Mouse (Mus musculus) hindbrain, postnatal 0 days (tissue): ENCODE measurements around the gene Hagh. TPM values are rescaled to one million over a fixed set of nuclear protein-coding genes. Genes with fewer than 3 reads are reported as not detected.

Experiments
- ATAC-seq: fragments of 200-750 bp; cut with Nextera tagmentation; 2 replicates; pipeline ENCODE4 v1.8.0; 2017; ENCODE audit warnings: mild to moderate bottlenecking, moderate TSS enrichment, moderate library complexity
- DNase-seq: peaks from one replicate; pipeline ENCODE4 v3.0.0-alpha.2; 2015; ENCODE audit warnings: low spot score
- H3K27ac ChIP-seq: fragments of 300-500 bp; sonication (generic); 2 replicates; pipeline ENCODE4 v1.5.1; 2014; ENCODE audit warnings: mild to moderate bottlenecking
- H3K27me3 ChIP-seq: fragments of 300-500 bp; sonication (generic); 2 replicates; pipeline ENCODE4 v1.6.1; 2014; ENCODE audit warnings: low read length, mixed read lengths; ENCODE audit not compliant: insufficient read depth
- H3K36me3 ChIP-seq: fragments of 300-500 bp; sonication (generic); 2 replicates; pipeline ENCODE4 v1.6.1; 2014; ENCODE audit warnings: low read length, mixed read lengths; ENCODE audit not compliant: insufficient read depth
- H3K4me1 ChIP-seq: fragments of 300-500 bp; sonication (generic); 2 replicates; pipeline ENCODE4 v1.6.1; 2014; ENCODE audit warnings: antibody characterized with exemption, low read length, mixed read lengths; ENCODE audit not compliant: insufficient read depth
- H3K4me2 ChIP-seq: fragments of 300-500 bp; sonication (generic); 2 replicates; pipeline ENCODE4 v1.6.1; 2014; ENCODE audit warnings: low read depth, mild to moderate bottlenecking, low read length, moderate library complexity, mixed read lengths
- H3K4me3 ChIP-seq: fragments of 300-500 bp; sonication (generic); 2 replicates; pipeline ENCODE4 v1.5.1; 2014; ENCODE audit warnings: low read length
- H3K9ac ChIP-seq: fragments of 300-500 bp; sonication (generic); replicated peaks from 2 replicates; pipeline ENCODE4 v1.6.1; 2014; ENCODE audit warnings: mild to moderate bottlenecking, low read length, moderate library complexity, mixed read lengths
- H3K9me3 ChIP-seq: fragments of 300-500 bp; sonication (generic); 2 replicates; pipeline ENCODE4 v1.6.1; 2016; ENCODE audit warnings: low read length, mixed read lengths
- CTCF ChIP-seq: IDR thresholded peaks from 2 replicates; pipeline ENCODE4 v1.5.1; 2016; ENCODE audit warnings: antibody characterized with exemption, control low read depth, low read depth
- WGBS: fragments of 180-500 bp; shearing (Covaris S2); extraction: QIAGEN DNeasy Blood & Tissue Kit; methylation state at CpG from one replicate; pipeline ENCODE4 v1.1.7; 2014; 5-methylcytosine and 5-hydroxymethylcytosine counted together
- polyA plus RNA-seq: library from polyadenylated mRNA; unstranded; fragments of >200 nt; fragmentation: Nextera tagmentation; extraction: Ambion mirVana; gene quantifications from 2 replicates; pipeline ENCODE4 v1.2.1, GENCODE M21; 2015
- total RNA-seq: library from RNA; depleted of rRNA; stranded (reverse); fragments of >200 nt; gene quantifications from 2 replicates; pipeline ENCODE4 v1.2.3, GENCODE M21; 2014; rRNA removed

The Hagh gene
- total RNA-seq, result 64.8 and 93.5 TPM in 2 replicates
- polyA plus RNA-seq, result 82.4 and 84.2 TPM in 2 replicates

- Histone ChIP-seq H3K9ac (no peak within 1 kb of the TSS), H3K4me2 (no peak within 1 kb of the TSS), H3K4me1 (no peaks in the 10 kb centered on the region), H3K9me3 (no peaks in the 10 kb centered on the region), H3K4me3 (no peak within 1 kb of the TSS), H3K27me3 (no peaks in the 10 kb centered on the region), H3K36me3 (no peaks in the 10 kb centered on the region), H3K27ac (no peak within 1 kb of the TSS)
- WGBS, result 76% methylated on average over 8 of the region's 8 CpGs
- no peak for ATAC-seq
- no peak for DNase-seq
- TF ChIP-seq CTCF, result no peak
Observed at GRCm38 (mm10) chr17:24839842-24840241, at the start of gene Hagh. Gene Hagh (plus strand): TSS chr17:24840143.

DNA sequence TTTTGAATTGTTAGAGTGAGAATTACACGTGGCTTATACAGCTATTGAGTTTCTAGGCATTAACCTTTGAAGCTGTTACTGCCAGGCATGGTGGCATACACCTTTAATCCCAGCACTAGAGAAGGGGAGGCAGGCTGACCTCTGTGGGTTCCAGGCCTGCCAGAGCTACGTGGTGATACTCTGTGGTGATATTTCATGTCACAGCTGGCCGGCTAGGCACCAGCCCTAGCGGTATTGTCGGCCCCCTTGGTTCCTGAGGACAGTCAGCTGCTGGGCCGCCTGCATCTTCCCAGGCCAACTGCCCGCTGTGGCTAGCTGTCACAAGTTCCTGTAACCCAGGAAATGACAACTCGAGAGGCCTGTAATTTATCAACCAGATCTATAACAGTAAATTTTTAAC is 47.8 kb upstream of the Hagh start:
- no peak overlapping the region for H3K9ac ChIP-seq
- ATAC-seq (no peak), DNase-seq (no peak)
- no peaks in the 10 kb centered on the region for H3K27me3 ChIP-seq
- H3K9me3 ChIP-seq, result no peaks in the 10 kb centered on the region
- H3K4me3 ChIP-seq, result no peak overlapping the region
- no peaks in the 10 kb centered on the region for H3K36me3 ChIP-seq
- no peak for TF ChIP-seq CTCF
- H3K4me1 ChIP-seq, result no peaks in the 10 kb centered on the region
- no peak overlapping the region for H3K4me2 ChIP-seq
- 71% methylated on average over 8 of the region's 8 CpGs for WGBS
- H3K27ac ChIP-seq, result no peak overlapping the region

GRCm38 (mm10) chr17:24794791-24795190 is 45.2 kb upstream of the Hagh start:
- 63% methylated on average over 12 of the region's 12 CpGs for WGBS
- ATAC-seq, result no peak
- Histone ChIP-seq H3K27ac (no peak overlapping the region), H3K4me3 (no peak overlapping the region), H3K9me3 (no peaks in the 10 kb centered on the region), H3K4me2 (no peak overlapping the region), H3K4me1 (no peaks in the 10 kb centered on the region), H3K36me3 (no peaks in the 10 kb centered on the region), H3K9ac (no peak overlapping the region), H3K27me3 (no peaks in the 10 kb centered on the region)
- no peak for TF ChIP-seq CTCF
- DNase-seq, result no peak

DNA sequence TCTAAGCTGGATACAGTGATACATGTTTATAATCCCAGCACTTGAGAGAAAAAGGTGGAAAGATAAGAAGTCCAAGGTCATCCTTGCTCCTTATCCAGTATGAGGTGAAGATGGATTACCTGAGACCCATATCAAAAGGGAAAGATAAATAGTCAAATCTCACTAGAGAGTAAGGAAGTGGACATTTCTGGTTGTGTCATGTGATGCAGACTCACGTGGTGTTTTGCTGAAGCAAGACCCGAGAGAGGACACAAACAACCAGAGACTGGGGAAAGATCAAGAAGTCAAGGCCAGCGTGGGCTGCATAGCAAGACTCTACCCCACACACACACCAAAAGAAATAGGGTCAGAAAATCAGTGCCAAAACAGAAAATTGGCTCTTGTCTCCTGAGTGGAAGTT is 43.0 kb upstream of the Hagh start:
- WGBS, result 70% methylated on average over 3 of the region's 3 CpGs
- Histone ChIP-seq H3K4me1 (no peaks in the 10 kb centered on the region), H3K27ac (no peak overlapping the region), H3K36me3 (no peaks in the 10 kb centered on the region), H3K9me3 (no peaks in the 10 kb centered on the region), H3K4me3 (no peak overlapping the region), H3K9ac (no peak overlapping the region), H3K27me3 (no peaks in the 10 kb centered on the region), H3K4me2 (no peak overlapping the region)
- no peak for ATAC-seq
- no peak for TF ChIP-seq CTCF
- no peak for DNase-seq

DNA sequence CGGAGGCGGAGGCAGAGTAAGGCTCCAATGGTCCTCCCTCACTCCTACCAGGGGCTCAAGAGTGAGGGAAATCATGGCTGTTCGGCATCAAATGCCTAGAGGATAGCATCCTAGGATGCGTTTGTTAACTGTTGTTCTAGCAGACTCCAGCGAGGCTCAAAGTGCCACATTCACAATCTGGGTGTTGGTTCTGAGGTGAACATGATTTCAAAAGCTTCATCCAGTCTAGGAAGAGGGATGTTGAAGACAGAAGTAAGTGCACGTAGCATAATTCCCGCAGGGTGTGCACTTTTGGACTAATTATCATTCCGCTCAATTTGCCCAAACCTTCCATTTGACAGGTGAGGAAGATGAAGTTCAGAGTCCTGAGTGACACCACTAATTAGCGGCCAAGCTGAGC is 41.7 kb upstream of the Hagh start:
- DNase-seq (no peak), ATAC-seq (no peak)
- Histone ChIP-seq H3K36me3 (no peaks in the 10 kb centered on the region), H3K9me3 (no peaks in the 10 kb centered on the region), H3K4me2 (no peak overlapping the region), H3K27ac (no peak overlapping the region), H3K4me1 (no peaks in the 10 kb centered on the region), H3K9ac (no peak overlapping the region), H3K27me3 (0 out of 2 replicates have a peak, but pooled peaks cover 6% of the 10 kb centered on the region), H3K4me3 (no peak overlapping the region)
- 69% methylated on average over 9 of the region's 9 CpGs for whole genome bisulfite sequencing
- no peak for TF ChIP-seq CTCF

GRCm38 (mm10) chr17:24799476-24799875 is 40.5 kb upstream of the Hagh start:
- Histone ChIP-seq H3K27me3 (0 out of 2 replicates have a peak, but pooled peaks cover 7% of the 10 kb centered on the region), H3K4me2 (no peak overlapping the region), H3K4me3 (no peak overlapping the region), H3K27ac (no peak overlapping the region), H3K4me1 (no peaks in the 10 kb centered on the region), H3K9me3 (no peaks in the 10 kb centered on the region), H3K36me3 (no peaks in the 10 kb centered on the region), H3K9ac (no peak overlapping the region)
- ATAC-seq (no peak), DNase-seq (no peak)
- 89% methylated on average over 4 of the region's 4 CpGs for whole genome bisulfite sequencing
- no peak for TF ChIP-seq CTCF

GRCm38 (mm10) chr17:24800524-24800923 is 39.4 kb upstream of the Hagh start:
- ATAC-seq (no peak), DNase-seq (no peak)
- Histone ChIP-seq H3K4me3 (no peak overlapping the region), H3K4me1 (no peaks in the 10 kb centered on the region), H3K9ac (no peak overlapping the region), H3K9me3 (no peaks in the 10 kb centered on the region), H3K4me2 (no peak overlapping the region), H3K27ac (no peak overlapping the region), H3K27me3 (0 out of 2 replicates have a peak, but pooled peaks cover 7% of the 10 kb centered on the region), H3K36me3 (no peaks in the 10 kb centered on the region)
- 50% methylated on average over 3 of the region's 3 CpGs for WGBS
- TF ChIP-seq CTCF, result no peak
